Mouse (Mus musculus): ENCODE measurements around the gene Slc7a8.

DNA sequence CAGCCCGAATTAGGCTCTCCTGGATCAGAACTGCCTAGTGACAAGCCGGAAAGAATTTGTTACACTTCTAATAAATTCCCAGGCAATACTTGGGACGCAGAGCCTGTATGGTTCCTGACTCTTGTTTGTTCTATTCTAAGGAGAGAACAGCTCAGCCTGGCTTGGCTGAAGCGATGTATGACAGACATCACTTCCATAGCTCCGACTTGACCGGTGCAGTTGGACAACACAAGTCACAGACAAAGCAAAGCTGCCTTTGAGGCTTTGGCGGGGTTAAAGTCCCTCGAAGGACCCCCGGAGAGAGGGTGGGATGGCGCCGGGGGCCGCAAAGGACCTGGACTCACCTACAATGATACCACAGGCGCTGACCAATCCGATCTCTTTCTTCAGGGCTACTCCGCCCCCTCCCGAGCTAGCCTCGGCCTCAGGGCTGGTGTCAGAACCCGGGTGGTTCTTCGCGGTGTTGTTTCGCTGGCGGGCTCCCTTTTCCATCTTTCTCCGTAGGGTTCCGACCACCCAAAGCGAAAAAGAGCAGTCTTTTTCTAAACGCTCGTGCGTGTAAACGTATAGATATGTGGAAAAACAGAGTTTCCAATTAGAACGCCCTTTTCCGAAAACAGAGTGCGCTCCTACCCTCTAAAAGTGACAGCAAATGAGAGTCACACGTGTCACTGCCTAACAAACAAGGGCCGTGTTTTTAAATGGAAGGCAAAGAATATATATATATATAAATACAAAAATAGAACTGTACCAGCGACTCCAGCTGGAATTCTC, 723 bp downstream of the Slc7a8 start:
- TF ChIP-seq CTCF (IDR thresholded peaks at IDR 0.05; ENCODE audit: borderline replicate concordance, extremely low read depth, insufficient read depth, insufficient read length) (no peak), POLR2A (IDR thresholded peaks at IDR 0.05; ENCODE audit: borderline replicate concordance, extremely low read depth, insufficient read depth, insufficient read length, poor library complexity, severe bottlenecking) (no peak)

All from brain, embryonic 14.5 days (tissue).